Mouse (Mus musculus) gastrocnemius, postnatal 36 days (tissue): ENCODE results near the gene Cacng7. TPM values are rescaled to one million over a fixed set of nuclear protein-coding genes. Genes with fewer than 3 reads are reported as not detected.
"Not testable (repeated sequence)": the region's sequence is repeated elsewhere in the genome, so short reads cannot be mapped to it uniquely, and the experiment has no call there.

Source experiments
- DNase-seq, 2 experiments: peaks; one replicate each; pipeline ENCODE4 v3.0.0; 2022
- intact Hi-C: fragments of 180-260 bp; cut with DNase I; formaldehyde crosslinking; loops from one replicate; pipeline ENCODE4 v1.15.1; 2025
- long read RNA-seq, 2 experiments: library from polyadenylated mRNA; stranded (forward); transcript quantifications; one replicate each; pipeline ENCODE4 v2.0.0; 2021
- total RNA-seq, 2 experiments: library from RNA; stranded (reverse); gene quantifications; 2 replicates each; pipeline ENCODE4 v1.2.3; 2021

The Cacng7 gene
- total RNA-seq = 1 to 10 TPM; 9.0 to 9.7 TPM
- long read RNA-seq, experiment 1, partial matches to known transcripts = 0 of 3 reads
- long read RNA-seq, experiment 1, other reads (novel, unspliced or antisense) = 3 of 3 reads
- long read RNA-seq, experiment 2, partial matches to known transcripts = 0 of 3 reads
- long read RNA-seq, experiment 2, other reads (novel, unspliced or antisense) = 3 of 3 reads

- intact Hi-C loops = no loop called here
Measured at GRCm38 (mm10) chr7:3332619-3333521, at the start of gene Cacng7. Gene Cacng7, plus strand, starts transcription at chr7:3332955.

DNA sequence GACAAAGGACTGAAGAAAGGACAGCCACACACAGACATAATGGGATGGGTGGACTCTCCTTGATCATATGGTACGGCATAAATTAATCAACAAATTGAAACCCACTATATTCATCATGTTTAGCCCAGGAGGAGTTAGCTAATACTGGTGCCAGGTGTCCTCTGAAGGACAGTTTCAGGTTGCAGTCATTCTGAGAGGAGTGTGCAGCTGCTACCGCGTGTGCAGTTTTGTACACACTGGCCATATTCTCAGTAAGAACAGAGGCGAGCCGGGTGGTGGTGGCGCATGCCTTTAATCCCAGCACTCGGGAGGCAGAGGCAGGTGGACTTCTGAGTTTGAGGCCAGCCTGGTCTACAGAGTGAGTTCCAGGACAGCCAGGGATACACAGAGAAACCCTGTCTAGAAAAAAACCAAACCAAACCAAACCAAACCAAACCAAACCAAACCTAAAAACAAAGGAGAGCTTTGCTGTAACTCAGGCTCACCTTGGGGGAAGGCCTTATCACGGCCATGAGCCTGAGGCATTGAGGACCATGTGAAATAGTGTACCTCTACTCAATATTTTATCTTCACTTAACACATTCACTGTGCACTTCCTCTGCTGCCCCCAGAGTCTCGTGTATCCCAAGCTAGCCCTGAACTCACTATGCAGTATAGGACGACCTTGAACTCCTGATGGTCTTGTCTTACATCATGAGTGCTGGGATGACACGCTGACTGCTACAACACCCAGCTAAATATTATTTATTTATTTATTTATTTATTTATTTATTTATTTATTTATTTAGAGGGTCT is 49.5 kb upstream of the Cacng7 start:
- intact Hi-C loops = no loop called here
- DNase-seq = no peak

More at GRCm38 (mm10) chr7:3332619-3333521, at the start of gene Cacng7:
- no peak for DNase-seq

DNA sequence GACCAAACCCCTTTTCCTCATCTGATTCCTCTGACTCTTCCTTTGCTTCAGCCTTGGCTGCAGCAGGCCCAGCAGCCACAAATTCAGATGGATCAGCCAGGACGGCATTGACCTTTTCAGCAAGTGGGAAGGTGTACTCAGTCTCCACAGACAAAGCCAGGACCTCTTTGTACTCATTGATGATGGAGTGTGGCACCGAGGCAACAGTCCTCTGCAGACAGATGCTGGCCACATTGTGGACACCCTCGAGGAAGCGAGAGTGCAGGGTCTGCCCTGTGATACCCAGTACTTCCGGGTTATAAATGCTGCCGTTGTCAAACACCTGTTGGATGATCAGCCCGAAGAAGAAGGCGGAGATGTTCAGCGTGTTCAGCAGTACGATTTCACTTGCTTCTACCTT is 48.2 kb upstream of the Cacng7 start:
- DNase-seq = no peak
- intact Hi-C loops = no loop called here

DNA sequence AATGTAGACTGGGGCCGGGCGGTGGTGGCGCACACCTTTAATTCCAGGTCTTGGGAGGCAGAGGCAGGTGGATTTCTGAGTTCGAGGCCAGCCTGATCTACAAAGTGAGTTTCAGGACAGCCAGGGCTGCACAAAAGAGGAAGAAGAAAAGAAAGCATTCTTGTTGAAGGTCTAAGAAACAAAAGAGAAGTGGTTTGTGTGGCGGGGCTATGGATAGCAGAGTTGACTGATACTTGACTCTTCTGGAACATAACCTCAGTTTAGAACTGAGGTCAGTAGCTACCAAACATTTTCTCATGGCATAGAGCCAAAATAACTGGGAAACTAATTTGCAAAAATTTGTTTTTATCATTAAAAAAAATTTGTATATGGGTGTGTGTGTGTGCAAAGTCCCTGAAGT is 46.7 kb upstream of the Cacng7 start:
- intact Hi-C loops = no loop called here
- no peak for DNase-seq

- no peak for DNase-seq
- intact Hi-C loops = no loop called here
Measured at GRCm38 (mm10) chr7:3287186-3287585, 45.6 kb upstream of the Cacng7 start.

GRCm38 (mm10) chr7:3288976-3289970 is 43.5 kb upstream of the Cacng7 start, which contains the start of the genes Myadm and Prkcg:
Gene Myadm, plus strand, starts transcription at chr7:3289080.
Gene Prkcg, plus strand, starts transcription at chr7:3289179.
- DNase-seq = peak; percentile 63 to 75
- intact Hi-C loops = no loop called here

GRCm38 (mm10) chr7:3290257-3291033 is 42.3 kb upstream of the Cacng7 start:
- intact Hi-C loops = no loop called here

GRCm38 (mm10) chr7:3291197-3291596 is 41.6 kb upstream of the Cacng7 start:
- DNase-seq = no peak
- intact Hi-C loops = no loop called here

More at GRCm38 (mm10) chr7:3290257-3291033, 42.3 kb upstream of the Cacng7 start:
- peak; percentile 94 to 99 for DNase-seq

DNA sequence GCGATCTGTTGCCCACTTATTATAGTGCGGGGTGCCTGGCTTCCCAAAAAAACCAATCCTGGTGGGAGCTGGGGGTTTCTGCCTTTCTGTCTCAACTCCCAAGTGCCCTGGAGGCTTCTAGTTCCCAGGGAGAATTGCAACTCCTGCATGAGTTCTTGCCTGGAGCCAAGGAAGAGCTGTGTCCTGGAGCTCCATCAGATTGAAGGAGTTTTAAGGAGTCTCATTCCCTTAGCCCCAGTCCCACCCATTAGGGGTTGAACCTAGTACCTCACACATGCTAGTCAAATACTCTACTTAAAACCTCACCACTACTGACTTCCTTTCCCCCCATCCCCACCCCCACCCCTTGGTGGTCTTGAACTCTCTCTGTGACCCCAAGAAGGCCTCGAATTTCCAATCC is 41.0 kb upstream of the Cacng7 start:
- DNase-seq = no peak
- intact Hi-C loops = no loop called here

GRCm38 (mm10) chr7:3292271-3292670 is 40.5 kb upstream of the Cacng7 start:
- intact Hi-C loops, DNase-seq: not testable (repeated sequence)

DNA sequence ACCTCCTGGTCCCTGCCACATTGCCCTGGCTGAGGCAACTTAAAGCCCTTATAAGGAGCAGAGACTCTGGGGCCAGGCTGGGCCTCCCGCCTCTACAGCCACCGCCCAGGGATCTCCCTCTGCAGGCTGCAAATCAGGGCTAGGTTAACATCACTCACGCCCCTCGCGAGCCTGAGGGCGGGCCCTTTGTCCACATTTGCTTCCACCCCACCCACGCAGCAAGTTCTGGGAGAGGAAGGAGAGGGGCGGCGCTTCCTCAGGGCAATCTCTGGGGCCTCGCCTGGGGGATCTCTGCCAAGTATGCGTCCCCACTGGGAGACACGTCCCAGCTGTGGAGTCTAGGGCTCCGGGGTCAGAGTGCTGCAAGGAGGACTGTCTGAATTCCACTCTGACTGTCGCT is 40.0 kb upstream of the Cacng7 start:
- intact Hi-C loops = no loop called here
- DNase-seq = peak; percentile 85 to 92

DNA sequence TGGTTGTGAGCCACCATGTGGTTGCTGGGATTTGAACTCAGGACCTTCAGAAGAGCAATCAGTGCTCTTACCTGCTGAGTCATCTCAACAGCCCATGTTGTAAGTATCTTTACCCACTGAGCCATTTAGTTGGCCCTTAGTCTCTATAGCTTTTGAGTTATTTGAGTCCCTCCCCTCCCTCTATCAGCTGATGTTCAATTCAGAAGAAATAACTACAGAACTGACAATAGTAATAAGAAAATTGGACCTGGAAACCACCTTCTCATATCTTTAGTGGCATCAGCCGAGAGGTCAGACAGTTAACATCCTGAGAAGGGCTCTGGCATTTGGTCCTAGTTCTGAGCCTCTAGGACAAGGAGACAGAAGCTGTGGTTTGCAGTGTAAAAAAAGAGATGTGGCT is 38.0 kb upstream of the Cacng7 start:
- intact Hi-C loops = no loop called here
- DNase-seq = no peak

DNA sequence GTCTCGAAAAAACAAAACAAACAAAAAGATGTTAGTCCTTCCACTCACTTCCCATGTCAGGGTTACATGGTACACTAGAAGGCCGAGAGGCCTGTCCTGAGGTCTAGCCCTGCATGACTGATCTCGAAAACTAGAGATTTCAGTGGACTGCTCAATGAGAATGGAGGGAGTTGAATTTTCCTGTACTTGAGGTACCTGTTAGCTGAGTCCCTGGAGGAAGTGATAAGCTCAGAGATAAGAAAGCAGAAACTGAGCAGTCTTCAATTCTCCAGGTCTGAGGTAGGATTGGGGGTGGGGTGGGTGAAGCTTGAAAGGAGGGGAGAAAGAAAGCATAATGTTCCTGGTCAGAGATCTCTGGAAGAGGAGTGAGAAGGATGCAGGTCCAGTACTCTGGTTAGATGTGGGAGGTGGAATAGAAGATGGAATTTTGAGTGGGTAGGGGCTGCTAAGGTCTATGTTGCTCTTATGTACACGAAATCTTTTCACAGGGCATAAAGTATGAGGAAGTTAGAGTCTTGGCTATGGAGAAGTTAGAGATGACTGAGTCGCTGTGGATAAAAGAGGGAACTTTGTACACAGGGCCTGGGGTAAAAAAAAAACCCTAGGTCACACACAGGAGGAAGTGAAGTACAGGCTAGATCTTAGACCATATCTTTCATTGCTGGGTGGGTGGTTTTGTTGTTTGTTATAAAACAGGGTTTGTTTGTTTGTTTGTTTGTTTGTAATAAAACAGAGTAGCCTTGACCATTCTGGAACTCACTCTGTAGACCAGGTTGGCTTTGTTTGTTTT is 37.2 kb upstream of the Cacng7 start:
- no peak for DNase-seq
- intact Hi-C loops = no loop called here

GRCm38 (mm10) chr7:3296711-3297110 is 36.0 kb upstream of the Cacng7 start:
- no peak for DNase-seq
- intact Hi-C loops = no loop called here

DNA sequence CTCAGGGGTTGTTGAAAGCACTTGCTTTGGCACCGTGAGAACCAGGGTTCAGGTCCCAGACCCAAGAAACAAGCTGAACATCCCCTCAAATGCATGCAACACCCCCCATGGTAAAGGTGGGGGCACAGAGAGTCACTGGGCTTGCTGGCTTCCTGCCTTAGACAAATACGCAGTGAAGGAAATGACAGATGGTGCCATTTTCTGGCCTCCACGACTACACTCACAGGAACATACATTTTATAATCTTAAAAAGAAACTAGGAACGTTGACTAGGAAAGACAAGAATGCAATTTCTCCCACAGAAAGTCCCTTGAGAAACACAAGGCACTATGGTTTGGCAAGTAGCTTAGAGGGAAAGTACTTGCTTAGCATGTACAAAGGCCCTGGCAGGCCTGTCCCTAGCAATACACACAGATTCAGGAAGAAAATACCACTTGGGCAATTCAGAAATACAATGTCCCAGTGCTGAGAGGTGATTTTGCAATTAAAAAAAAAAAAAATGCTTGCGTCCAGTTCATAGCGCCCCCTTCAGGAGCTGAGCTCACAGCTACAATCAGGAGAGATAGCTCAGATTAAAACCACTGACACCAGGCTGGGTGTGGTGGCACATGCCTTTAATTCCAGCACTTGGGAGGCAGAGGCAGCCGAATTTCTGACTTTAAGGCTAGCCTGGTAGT is 32.7 kb upstream of the Cacng7 start:
- intact Hi-C loops = no loop called here
- DNase-seq = no peak

- intact Hi-C loops = no loop called here
Measured at GRCm38 (mm10) chr7:3300891-3301627, 31.7 kb upstream of the Cacng7 start.

More at GRCm38 (mm10) chr7:3300891-3301627, 31.7 kb upstream of the Cacng7 start:
- no peak for DNase-seq
